Mouse (Mus musculus) right cerebral cortex, postnatal 10 days (tissue): ENCODE measurements around the gene Spred2.

ENCODE experiments used
- DNase-seq, 2 experiments: peaks; one replicate each; pipeline ENCODE4 v3.0.0; 2021; ENCODE audit warnings: low spot score in 2 of 2

Spred2 gene

GRCm38 (mm10) chr11:19983298-19983697 lies 59.1 kb downstream of the Spred2 start:
- DNase-seq, result peak; percentile 47 to 60

- DNase-seq, result no peak
Observed at GRCm38 (mm10) chr11:19984029-19984428, 59.9 kb downstream of the Spred2 start.

- DNase-seq, result no peak
Observed at GRCm38 (mm10) chr11:19985283-19985854, 61.2 kb downstream of the Spred2 start.

- no peak for DNase-seq
Observed at GRCm38 (mm10) chr11:19986443-19986861, 62.3 kb downstream of the Spred2 start.

GRCm38 (mm10) chr11:19986871-19987755 lies 62.9 kb downstream of the Spred2 start:
- DNase-seq, result no peak

GRCm38 (mm10) chr11:19987756-19988091 lies 63.5 kb downstream of the Spred2 start:
- DNase-seq, result no peak

- no peak for DNase-seq
Observed at GRCm38 (mm10) chr11:19988224-19988623, 64.0 kb downstream of the Spred2 start.

GRCm38 (mm10) chr11:19988631-19989030 lies 64.5 kb downstream of the Spred2 start:
- DNase-seq, result no peak

GRCm38 (mm10) chr11:19989141-19989910 lies 65.2 kb downstream of the Spred2 start:
- no peak for DNase-seq

- no peak for DNase-seq
Observed at GRCm38 (mm10) chr11:19990731-19991130, 66.6 kb downstream of the Spred2 start.

- DNase-seq, result no peak
Observed at GRCm38 (mm10) chr11:19991303-19991976, 67.3 kb downstream of the Spred2 start.

GRCm38 (mm10) chr11:19992341-19993281 lies 68.4 kb downstream of the Spred2 start:
- DNase-seq, result no peak

- no peak for DNase-seq
Observed at GRCm38 (mm10) chr11:19993753-19994152, 69.6 kb downstream of the Spred2 start.

GRCm38 (mm10) chr11:19994262-19994790 lies 70.2 kb downstream of the Spred2 start:
- DNase-seq, result no peak

- no peak for DNase-seq
Observed at GRCm38 (mm10) chr11:19997940-19998339, 73.8 kb downstream of the Spred2 start.

GRCm38 (mm10) chr11:20002883-20003282 lies 78.7 kb downstream of the Spred2 start:
- DNase-seq, result no peak

GRCm38 (mm10) chr11:20007701-20008100 lies 83.5 kb downstream of the Spred2 start:
- DNase-seq, result no peak

GRCm38 (mm10) chr11:20011210-20011978 lies 87.2 kb downstream of the Spred2 start:
- DNase-seq, result peak in 1 of 2 experiments; percentile 38

- DNase-seq, result no peak
Observed at GRCm38 (mm10) chr11:20013366-20013765, 89.2 kb downstream of the Spred2 start.

GRCm38 (mm10) chr11:20017937-20018336 lies 93.8 kb downstream of the Spred2 start:
- no peak for DNase-seq
